Mouse (Mus musculus) urinary bladder, postnatal 10 days (tissue): Measurements from ENCODE around the gene Tab1.

Experiments used
- DNase-seq: peaks from one replicate; pipeline ENCODE4 v3.0.0; 2022; ENCODE audit warnings: low spot score

Gene Tab1

DNA sequence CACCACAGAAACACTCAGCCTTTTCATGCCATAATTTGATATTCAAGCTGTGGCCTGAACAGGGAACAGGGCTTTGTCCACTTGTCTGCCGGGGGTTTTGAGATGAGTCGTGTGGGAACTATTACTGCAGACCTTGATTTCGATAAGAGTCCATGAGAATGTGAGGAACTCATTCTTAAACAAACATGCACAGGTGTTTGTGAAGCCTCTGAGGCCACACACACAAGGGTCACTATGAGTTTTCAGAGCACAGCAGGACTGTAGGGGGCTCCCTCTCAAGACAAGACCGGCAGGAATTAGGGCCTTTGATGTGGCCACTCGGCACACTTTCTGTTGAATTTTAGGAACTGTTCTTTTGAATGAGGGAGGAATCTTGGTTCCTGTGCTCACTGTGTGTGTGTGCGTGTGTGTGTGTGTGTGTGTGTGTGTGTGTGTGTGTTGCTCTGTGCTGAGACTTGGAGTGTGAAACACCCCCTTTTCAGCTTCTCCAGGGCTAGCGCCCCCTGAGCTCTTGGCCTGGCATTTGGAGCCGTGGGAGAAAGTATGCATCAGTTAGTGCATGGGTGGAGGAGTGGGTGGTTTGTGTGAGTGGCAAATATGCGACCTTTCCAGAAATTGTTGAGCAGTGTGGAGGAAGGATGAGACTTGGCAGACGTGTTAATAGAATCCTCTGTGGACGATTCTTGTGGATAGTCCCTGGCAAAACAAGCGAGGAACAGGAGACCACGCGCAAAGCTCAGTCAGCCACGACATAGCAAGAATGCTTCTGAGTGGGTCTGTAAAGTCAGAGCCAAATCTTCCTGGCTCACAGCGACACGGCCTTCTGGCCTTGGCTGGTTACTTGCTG is 5.2 kb downstream of the Tab1 start:
- DNase-seq: no peak

DNA sequence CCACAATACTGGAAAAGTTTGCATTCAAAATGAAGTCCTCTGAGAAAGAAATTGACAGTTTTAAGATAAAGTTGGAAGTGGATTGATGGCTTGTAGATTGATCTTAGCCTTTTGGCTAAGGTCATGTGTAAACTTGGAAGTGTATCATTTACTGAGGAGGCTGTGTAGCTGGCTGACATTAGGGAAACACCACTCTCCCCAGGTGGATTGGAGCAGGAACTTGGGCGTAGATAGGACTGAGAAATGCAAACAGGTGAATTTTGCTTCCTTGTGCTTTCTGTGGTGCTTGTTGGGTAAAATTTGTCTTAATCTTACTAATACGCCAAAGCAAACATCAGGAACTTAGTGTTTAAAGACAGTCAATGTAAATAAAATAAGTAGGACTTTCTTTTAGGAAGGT is 7.4 kb downstream of the Tab1 start:
- DNase-seq: no peak

DNA sequence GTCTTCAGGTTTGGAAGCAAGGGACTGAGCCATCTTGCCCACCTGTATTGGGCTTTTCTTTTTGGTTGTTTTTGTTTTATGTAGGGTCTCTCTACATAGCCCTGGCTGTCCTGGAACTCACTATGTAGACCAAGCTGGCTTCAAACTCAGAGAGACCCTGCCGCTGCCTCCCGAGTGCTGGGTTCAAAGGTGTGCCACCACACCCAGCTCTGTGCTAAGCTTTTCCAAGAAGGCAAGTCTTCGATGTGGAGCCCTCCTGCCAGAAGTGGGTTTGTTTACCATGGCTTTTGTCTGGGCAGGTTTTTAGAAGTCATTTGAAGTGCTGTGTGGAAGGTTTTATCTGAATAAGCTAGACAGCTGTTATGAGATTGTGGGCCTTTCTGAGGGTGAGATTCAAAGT is 8.0 kb downstream of the Tab1 start:
- DNase-seq: no peak

DNA sequence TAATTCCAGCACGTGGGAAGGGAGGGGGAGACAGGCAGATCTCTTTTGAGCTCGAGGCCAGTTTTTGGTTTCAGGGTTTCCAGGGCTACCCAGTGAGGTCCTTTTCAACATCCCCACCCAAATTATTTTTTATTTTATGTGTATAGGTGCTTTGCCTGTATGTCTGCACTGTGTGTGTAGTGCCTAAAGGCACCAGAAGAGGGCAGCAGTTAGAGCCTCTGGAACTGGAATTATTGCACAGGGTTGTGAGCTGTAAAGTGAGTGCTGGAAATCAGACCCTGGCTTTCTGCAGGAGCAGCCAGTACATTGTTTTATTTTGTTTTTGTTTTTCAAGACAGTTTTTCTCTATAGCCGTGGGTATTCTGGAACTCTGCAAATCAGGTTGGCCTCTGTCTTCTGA is 9.2 kb downstream of the Tab1 start:
- no peak for DNase-seq

DNA sequence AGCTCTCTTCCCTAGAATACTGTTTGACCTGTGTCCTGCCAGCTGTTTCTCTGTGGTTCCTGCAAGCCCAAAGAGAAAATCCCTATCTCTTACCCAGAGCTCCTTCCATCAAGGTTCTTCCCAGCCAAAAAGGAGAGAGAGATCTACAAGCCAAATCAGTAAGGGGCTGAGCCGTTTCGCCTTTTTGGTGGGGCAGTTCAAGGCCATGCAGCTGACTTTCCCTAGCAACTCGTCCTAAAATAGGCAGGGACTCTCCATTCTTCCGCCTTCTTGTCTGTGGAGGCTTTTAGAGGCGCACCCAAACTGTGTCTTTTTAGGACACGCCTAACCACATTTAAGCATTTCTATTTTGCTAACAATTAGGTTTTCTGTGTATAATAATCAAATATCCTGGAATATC is 10.8 kb downstream of the Tab1 start:
- DNase-seq: no peak

DNA sequence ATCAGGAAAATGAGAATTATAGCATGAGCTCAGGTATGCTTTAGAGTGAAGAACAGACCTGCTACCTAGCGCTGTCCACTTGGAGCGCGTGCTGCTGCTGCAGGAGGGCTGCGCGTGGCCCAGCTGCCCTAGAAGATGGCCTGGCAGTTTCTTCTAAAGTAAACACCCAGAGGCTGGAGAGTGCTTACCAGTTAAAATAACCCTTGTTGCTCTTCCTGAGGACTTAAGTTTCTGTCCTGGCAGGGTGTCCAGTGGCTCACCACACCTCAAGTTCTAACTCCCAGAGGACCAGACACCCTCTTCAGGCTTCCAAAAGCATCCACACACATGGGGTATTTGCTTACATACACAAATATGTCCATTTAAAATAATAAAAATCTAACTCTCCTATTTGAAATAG is 12.5 kb downstream of the Tab1 start:
- no peak for DNase-seq

DNA sequence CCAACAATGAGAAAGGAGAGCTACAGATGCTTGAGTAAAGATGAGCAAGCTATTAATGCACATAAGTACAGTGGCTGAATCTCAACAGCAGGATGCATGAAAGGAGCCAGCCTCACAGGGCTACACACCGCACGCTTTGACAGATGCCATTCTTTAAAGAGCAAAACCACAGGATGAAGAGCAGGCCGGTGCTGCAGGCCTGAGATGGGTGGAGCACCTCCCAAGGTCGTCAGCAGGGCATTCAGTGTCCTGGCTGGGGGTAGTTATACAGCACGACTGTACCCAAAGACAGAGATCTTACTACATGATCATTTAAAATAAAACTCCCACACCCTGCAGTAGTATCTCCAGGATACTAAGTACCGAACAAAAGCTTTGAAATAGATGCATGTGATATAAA is 13.2 kb downstream of the Tab1 start:
- DNase-seq: no peak

DNA sequence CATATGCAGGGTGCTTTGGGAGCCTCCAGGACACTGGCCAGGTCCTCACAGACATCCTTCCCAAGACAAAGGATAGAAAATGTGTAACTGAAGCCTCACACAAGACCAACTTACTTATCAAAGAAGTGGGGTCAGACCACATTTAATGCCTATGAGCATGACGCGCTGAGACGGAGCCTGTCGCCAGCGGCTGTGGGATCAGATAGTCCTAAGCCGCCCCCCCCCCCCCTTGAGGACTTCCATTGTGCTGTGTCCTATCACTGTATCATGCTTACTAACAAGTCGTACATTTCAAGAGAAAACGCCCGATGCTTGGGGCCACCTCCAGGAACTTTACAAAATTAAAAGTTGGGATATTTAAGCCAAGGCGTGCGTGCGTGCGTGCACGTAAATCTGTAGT is 14.2 kb downstream of the Tab1 start:
- no peak for DNase-seq

DNA sequence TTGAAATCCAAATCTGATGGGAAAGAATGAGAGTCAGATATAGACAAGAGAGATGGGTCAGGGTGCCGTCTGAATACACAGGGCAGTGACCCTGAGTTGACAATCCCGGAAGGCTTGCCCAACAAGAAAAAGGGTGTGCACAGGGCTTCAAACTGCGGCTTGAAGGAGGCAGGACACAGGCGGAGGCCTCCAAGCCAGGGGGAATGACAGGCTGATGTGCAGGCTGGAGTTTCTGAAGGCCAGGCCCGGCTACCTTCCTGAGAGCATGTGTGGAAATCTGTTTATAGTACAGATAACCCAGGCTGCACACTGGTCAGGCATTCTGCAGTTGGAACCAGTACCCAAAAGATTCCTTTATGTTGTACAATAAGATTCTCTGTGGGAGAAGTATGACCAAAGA is 14.6 kb downstream of the Tab1 start:
- no peak for DNase-seq

DNA sequence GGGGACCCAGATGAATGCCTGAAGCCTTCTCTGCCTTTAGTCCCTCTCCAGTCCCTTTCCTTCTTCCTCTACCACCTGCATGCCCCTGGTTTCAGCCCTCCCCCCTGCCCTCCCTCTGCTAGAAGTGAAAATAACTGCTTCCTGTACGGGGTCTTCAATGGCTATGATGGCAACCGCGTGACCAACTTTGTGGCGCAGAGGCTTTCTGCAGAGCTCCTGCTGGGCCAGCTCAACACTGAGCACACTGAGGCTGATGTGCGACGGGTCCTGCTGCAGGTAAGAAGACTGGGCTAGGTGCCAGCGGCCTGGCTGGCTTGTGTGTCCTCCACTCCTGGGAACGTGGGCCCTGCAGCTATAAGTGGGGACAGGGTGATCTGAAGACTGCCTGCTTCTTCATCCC is 15.6 kb downstream of the Tab1 start:
- DNase-seq: no peak

DNA sequence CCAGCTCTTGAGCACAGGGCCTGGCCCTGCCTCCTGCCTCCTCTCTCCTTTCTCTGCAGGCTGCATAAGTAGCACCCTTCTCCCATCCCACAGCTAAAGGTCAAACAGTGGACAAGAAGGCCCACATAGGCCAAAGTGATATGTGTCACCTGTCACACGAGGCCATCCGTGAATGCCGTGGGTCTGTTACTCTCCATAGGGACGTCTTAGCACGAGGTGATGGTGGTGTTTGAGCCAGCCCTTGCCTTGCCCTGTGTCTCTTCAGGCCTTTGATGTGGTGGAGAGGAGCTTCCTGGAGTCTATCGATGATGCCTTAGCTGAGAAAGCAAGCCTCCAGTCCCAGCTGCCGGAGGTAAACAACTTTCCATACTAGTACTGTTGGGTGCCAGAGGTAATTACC is 16.6 kb downstream of the Tab1 start:
- no peak for DNase-seq

DNA sequence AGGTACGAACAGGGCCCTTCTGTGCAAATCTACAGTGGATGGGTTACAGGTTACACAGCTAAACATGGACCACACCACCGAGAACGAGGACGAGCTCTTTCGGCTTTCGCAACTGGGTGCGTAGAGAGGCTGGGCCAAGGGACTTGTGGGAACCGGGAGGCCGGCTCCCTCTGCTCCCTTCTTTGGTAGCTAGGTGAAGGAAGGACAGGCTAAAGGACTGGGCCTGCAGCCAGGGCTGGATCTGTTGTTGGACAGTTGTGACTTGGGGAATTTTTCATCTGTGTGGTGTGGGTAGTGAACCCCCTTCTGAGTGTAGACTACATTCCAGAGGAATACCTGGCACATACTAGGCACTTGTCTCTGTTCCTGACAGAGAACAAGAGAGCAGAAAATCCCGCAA is 19.7 kb downstream of the Tab1 start:
- DNase-seq: no peak

DNA sequence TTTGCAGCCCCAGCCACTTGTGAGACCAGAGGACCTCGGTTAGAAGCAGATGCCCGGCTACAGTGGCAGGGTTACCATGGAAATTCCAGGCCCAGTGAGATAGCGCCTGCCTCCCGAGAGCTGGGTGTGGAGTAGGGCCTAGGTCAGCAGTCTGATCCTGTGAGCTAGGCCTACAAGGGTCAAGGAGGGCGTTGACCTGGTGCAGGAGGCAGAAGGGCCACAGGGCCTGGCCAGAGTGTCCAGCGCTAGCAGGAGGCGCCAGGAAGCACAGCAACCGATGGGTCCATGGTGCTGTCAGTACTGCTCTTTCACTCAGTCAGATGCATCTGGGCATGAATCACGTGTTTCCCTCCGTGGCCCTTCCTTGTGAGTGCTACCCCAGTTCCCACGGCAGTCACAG is 20.8 kb downstream of the Tab1 start:
- no peak for DNase-seq

DNA sequence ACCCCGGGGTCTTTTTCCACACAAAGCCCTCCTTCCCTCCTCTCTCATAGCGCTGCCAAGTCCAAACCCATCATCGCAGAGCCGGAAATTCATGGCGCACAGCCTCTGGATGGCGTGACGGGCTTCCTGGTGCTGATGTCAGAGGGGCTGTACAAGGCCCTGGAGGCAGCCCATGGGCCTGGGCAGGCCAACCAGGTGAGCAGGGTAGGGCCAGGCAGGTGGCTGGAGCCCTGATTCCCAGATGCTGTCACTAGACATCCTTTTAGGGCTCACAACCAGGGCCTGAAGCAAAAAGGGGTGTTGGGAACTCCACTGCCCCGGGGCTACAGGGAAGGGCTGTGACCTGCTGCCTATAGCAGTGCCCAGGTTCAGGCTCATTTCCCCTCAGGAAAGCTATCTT is 22.8 kb downstream of the Tab1 start:
- DNase-seq: no peak

DNA sequence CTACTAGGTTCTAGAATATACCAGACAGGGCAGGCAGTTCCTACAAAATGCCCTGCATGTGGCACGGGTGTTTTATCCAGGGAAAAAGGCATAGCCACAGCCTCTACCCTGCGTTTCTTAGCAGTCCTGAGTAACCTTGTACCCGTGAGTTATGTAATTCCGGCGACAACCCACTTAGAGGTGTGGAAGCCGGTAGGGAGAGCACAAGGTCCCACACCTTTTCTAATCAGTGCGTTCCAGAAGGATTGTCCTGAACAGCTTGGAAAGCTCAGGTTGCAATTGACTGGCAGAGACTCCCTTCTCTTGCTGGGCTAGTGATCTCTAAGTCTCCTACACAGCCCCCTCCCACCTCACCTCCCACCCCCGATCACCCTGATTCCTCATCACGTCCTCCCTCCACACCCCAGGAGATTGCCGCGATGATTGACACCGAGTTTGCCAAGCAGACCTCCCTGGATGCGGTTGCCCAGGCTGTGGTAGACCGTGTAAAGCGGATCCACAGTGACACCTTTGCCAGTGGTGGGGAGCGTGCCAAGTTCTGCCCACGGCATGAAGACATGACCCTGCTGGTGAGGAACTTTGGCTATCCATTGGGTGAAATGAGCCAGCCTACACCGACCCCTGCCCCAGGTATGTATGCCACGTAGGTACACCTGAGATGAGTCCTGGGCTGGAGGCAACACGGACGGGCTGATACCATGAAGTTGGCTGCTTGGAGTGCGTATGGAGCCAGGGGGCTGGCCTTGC is 24.4 kb downstream of the Tab1 start:
- DNase-seq: no peak

DNA sequence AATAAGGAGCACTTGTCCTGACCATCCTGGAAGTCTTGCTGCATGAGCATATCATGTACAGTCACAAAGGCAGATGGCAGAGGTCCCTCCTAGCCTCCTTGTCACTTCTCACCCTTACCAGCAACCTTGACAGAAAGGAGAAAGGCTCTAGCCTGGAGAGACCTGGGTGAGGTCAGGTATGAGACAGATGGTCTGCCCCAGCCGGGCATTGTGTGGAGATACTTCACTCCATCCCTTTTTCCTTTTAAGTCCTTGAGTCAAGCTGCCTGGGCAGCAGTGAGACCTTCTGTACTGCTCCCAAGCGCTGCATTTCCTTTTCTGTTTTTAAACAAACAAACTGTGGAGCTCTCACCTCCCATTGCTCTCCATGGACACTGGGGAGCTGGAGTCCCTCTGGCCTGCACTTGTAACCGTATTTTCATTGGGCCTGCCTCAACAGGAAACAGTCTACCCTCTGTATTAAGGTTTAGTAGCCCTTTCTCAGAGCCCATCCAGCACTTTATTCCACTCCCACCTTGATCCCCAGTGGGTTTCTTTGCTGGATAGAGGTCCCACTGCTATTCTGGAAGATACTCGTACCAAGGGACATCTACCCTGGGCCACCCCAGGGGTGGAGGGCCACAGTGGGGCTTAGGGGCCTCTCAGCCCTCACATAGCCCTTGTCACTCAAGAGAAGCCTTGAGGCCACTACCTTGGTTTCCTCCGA is 25.2 kb downstream of the Tab1 start:
- DNase-seq: no peak

DNA sequence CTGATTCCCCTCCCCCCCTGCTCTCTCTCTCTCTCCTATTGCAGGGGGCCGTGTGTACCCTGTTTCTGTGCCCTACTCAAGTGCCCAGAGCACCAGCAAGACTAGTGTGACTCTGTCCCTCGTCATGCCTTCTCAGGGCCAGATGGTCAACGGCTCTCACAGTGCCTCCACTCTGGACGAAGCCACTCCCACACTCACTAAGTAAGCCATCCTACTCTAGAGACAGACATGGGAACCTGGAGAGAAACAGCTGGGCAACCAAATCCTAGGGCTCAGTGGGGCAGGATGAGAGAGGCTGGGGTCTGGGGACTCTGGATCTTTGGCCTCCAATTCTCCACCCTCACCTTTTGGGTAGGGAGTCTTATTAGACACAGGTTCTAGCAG is 25.8 kb downstream of the Tab1 start:
- no peak for DNase-seq

DNA sequence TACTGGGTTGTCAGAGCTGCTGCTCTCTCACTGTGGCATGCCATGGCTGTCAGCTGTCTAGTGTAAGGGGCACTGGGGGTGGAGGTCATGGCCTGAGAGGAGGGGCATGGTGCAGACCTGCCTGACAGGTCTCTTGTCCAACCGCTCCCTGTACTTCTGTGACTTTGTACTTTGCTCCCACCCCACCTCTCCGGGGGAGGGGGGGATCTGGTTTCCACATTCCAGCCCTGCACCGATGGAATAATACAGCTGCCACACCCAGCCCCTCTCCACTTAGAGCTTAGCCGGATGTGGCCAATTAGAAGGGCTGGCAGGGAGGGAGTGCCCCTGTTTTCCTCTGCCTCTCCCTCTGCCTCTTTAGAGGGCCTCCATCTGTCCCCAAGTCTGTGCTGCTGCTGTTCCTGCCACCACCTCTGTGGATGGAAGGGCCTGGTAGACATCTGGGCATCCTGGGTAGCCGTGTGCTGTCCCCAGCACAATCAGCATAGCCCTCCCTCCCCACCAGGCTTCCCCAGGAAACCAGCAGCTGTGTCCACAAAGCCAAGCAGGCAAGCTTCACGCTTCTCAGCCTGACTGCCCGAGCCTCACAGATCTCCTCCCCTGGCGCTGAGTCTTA is 26.5 kb downstream of the Tab1 start:
- no peak for DNase-seq

DNA sequence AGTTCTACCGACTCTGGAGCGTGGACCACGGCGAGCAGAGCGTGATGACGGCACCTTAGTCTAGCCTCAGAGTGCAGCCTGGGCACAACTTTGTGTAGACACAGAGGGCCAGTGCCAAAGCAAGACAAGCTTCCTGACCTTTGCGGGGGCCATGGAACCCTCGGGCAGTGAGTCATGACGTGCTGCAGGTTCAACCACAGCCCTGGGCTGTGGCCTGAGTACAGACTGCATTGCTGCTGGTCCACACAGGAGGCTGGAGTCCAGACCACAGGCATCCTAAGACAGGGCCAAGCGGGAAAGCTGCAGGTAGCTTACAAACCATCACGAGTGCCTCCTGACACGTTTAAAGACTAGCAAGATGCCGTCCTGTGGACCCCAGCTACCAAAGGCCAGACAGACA is 27.3 kb downstream of the Tab1 start:
- no peak for DNase-seq

DNA sequence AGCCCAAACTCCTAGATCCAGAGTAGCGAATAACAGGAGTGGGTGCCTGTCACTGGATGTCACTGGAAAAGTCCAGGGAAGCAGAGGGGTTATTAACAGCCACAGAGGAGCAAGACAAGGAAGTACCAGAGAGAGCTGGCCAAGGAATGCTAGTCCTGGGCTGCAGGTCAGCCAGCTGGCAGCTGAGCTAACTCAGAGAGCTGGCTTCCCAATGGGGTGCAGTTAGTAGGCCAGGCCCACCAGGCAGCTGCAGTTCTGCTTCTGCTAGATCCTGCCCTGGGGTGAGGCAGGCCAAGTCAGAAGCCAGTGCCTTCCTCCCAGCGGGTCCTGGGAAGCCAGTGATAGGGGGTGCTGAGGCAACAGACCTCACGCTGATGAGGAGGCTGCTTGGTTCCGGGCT is 27.8 kb downstream of the Tab1 start:
- DNase-seq: no peak

DNA sequence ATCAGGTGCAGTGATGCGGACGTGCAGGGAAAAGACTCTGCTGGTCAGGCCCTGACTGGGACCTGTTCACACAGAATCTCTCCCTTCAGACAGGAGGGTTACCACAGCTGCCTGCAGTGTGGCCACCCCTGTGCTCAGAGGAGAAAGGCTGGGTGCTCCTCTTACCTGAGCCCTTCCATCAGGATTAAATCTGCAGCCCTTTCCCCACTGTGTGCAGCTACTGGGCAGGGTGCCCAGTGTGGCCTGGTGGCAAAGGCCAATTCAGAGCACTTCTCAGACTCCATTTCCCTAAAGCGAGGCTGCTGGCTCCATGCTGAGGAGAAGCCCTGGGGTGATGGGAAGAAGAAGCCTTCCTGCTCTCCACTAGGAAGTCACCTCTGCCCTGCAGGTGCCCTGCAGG is 28.3 kb downstream of the Tab1 start:
- DNase-seq: no peak

DNA sequence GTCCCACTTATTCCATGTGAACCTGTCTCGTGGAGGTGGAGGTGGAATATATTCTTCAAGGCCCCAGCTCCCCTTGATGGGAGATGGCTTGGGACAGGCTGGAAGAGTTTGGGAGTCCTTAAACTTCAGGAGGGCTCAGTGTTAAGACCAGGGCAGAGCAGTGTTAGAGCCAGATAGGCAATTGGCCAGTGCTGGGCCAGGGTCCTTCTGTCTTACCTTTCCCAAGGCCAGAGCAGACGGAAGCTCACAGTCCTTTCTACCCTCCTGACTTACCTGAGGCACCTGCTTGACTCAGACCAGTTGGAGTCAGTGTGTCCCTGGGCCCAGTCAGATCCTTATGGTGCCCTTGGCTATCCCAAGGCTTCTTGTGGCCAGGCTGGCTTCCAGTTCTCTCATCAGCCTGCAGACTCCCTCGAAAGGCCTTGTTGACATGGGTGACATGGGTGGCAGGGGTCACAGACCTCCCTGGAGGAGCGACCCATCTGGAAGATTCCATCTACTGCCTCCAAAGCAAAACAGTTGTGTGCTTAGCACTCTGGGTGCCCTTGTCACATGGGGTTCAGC is 29.6 kb downstream of the Tab1 start:
- DNase-seq: no peak
